Mouse (Mus musculus) Muller cell, postnatal 12 days (primary cell): ENCODE data around the gene Iqcb1.

ENCODE experiments used
- DNase-seq: peaks from one replicate; pipeline ENCODE4 v3.0.0-alpha.2; 2015; ENCODE audit errors: inconsistent ontology term

Iqcb1 gene

DNA sequence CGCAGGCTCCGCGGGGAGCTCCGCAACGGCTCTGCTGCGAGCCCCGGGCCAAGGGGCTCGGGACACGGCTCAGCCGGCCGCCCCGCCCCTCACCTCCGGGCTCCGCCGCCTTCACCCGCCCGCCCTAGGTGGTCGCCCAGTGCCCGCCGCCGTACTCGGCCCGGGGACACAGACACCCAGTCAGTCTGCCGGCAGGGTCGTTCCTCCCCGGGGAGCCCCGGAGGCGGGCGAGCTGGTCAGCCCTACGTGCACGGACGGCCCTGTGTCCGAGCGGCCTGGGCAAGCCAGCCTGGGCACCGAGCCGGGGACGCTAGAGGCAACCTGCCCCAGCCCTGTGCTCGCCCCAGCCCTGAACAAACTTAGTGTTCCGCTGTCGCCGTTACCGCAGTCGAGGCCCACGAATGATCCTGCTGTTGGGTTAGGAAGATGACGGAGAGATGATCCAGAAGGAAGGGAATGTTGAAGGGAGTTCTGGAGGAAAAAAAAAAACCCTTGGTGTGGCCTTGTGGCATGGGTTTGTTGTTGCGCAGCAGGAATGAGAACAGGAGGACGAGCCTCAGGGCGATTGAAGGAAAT is 47.2 kb downstream of the Iqcb1 start:
- DNase-seq: peak; percentile 67

DNA sequence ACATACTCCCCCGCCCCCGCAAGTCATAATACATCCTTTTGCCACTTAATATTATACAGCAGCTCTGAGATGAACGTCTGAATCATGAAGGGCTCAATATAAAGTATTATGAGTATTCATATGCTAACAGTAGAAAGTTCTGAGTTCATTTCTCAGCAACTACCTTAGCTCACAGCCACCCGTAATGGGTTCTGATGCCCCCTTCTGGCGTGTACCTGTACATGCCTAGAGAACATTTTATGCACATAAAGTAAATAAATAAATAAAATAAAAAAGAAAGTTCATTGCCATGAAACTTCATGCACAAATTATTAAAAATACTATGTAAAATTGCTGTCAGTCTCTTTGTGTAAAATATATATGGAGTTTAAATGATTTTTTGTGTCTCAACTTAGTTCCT is 49.1 kb downstream of the Iqcb1 start:
- no peak for DNase-seq

GRCm38 (mm10) chr16:36882737-36883343 is 54.7 kb downstream of the Iqcb1 start:
- no peak for DNase-seq

DNA sequence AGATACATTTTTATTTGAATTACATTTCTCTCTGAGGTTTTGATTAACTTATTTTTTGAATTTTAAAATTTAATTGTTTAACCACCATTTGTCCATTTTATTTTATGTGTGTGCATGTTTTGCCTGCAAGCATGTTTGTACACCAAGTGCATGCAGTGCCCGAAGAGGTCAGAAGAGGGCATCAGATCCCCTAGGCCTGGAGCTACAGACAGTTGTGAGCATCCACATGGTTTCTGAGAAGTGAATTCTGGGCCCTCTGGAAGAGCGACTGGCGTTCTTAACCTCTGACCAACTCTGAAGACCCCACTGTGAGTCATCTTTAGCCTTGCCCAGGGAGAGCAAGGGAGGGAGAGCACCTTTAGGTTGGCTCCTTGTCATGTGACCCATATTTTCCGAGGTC is 56.7 kb downstream of the Iqcb1 start:
- DNase-seq: no peak

GRCm38 (mm10) chr16:36885912-36886311 is 57.7 kb downstream of the Iqcb1 start:
- DNase-seq: no peak

GRCm38 (mm10) chr16:36887546-36887945 is 59.4 kb downstream of the Iqcb1 start:
- DNase-seq: no peak

DNA sequence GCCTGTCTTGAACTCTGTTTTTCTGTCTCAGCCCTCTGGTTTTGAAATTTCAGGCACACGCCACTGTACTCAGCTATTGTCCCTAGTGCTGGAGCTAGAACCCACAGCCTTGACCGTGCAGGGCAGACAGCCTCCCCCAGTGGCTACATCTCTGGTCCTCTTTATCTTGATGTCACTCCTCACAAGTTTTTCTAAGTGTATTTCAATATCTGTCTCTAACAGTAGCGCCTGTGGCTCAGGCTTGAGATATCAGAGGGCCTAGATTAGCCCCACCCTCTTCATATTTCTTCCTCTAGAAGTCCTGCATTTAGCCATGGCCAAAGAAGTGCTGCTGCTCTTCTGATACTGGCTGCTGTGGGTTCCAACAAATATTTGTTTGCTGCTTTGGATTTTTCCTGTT is 62.4 kb downstream of the Iqcb1 start:
- no peak for DNase-seq

DNA sequence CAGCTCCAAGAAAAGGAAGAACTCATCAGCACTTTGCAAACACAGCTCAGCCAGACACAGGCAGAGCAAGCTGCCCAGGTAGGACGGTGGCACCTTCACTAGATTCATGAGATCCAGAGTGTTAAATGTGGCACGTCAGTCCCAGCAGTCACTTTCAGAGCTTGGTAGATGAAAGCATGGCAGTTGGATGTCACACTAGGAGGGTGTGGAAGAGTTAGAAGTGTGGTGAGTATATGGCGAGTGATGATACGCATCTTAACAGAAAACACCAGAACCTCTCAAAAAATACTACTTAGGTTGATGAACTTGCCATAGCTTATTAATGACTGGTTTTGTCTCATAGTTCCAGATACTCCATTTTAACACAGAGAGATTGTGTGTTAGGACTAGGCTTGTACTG is 63.2 kb downstream of the Iqcb1 start:
- no peak for DNase-seq

DNA sequence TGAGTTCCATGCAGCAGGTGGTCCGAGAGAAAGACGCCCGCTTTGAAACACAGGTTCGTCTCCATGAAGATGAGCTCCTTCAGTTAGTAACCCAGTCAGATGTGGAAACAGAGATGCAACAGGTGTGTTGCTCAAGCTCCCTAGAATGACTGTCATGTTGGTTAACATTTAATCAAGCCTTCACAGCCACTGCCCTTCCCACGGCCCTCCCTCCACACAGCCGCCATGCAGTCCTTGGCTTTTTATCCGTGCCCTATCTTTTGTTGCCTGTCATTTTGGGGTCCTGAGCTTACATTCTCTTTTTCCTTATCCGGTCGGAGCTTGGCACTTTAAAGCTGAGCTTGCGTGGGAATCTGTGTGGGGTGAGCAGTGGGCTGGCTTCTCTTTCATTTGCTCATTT is 65.1 kb downstream of the Iqcb1 start:
- no peak for DNase-seq

GRCm38 (mm10) chr16:36896712-36897111 is 68.5 kb downstream of the Iqcb1 start:
- DNase-seq: no peak

DNA sequence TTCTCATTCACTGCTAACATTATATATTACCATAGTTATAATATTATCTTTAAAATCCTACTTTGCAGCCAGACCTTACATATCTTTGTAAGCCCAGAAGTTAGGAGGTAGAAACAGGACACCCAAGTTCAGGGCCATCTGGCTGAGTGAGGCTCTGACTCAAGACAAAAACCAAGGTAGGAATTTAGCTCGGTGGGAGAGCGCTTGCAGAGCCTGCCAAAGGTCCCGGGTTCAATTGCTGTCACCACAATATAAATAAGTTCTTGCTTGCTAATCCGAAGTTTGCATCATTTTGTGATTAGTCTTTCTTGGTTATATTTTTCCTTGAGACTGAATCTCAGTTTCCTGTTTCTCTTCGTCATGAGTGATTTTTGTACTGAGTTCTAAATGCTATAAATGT is 75.0 kb downstream of the Iqcb1 start:
- no peak for DNase-seq

DNA sequence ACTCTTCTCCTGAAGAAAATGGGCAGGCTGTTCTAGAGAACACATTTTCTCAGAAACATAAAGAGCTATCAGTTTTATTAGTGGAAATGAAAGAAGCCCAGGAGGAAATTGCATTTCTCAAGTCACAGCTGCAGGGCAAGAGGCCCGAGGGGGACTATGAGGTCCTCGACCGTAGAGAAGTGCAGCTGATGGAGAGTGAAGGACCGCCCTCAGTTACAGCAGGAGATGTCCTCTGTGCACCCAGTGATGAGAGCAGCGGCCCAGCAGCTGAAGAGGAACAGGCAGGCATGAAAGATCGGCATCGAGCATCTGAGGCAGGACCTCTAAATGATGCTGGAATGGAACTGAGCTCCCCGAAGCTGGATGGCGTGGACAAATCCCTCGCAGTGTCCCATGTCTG is 83.7 kb downstream of the Iqcb1 start:
- DNase-seq: no peak

DNA sequence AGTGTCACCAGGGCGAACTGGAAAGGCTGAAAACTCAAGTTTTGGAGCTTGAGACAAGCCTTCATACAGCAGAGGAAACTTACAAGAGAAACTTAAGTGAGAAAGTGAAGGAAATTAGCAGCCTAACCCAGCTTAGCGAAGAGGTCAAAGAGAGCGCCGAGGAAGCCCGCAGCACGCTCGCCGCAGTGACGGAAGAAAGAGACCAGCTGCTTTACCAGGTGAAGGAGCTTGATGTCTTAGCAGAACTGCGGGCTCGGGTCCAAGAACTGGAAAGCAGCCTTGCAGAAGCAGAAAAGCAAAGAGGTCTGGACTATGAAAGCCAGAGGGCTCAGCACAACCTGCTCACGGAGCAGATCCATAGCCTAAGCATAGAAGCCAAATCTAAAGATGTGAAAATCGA is 84.1 kb downstream of the Iqcb1 start:
- no peak for DNase-seq

DNA sequence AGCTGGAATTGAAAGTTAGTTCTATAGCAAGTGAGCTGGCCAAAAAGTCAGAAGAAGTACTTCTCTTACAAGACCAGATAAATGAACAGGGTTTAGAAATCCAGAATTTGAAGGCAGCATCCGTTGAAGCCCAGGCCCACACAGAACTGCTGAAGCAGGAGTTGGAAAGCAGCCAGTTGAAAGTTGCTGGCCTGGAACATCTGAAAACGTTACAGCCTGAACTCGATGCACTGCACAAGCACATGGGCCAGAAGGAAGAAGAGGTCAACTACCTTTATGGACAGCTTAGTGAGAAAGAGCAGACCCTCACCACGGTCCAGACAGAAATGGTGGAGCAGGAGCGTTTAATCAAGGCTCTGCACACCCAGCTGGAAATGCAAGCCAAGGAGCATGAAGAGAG is 86.0 kb downstream of the Iqcb1 start:
- no peak for DNase-seq

GRCm38 (mm10) chr16:36918505-36918904 is 90.3 kb downstream of the Iqcb1 start:
- DNase-seq: no peak

- DNase-seq: peak; percentile 30
Measured at GRCm38 (mm10) chr16:36920410-36920809, 92.2 kb downstream of the Iqcb1 start.

DNA sequence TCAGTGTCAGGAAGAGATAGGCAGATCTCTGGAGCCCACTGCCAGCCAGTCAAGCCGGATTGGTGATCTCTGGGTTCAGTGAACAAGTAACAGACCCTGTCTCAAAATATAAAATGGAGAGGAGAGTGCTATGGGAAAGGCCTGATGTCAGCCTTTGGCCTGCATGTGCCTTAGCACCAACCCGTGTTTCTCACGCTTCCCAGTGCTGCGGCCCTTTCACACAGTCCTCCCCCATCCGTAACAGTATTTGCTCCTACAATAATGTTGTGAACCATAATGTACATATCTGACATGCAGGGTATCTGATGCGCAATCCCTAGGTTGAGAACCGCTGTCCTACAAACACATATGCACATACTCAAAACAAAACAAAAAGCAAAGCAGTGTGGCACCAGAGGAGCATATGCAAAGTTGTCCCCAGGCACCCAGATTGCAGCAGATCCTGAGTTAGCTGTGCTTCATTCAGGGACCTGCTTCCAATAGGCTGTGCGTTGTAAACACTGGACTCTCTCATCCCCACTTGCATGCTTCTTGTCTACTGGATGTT is 93.0 kb downstream of the Iqcb1 start:
- no peak for DNase-seq

DNA sequence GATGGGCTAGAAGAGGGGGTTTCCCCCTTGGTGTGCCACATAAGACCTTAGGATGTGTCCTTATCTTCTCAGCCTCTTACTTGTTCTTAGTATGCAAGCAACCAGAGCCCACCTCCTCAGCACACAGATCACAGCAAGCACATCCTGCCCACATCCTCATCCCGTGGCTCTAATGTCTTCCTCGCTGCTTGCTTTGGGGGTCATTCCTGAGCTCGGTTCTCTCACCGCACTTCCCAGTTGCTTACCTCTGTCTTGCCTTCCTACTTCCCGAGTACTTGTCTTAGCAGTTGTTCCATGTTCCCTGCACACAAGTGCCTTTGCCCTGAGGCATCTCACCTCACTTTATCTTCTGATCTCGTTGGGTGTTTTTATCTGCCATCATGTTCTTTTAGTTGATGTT is 93.8 kb downstream of the Iqcb1 start:
- no peak for DNase-seq
